Mouse (Mus musculus): ENCODE results near the gene Def8. TPM values are rescaled to one million over a fixed set of nuclear protein-coding genes. Genes with fewer than 3 reads are reported as not detected.
A peak's percentile ranks its signal among the peaks of the same experiment; 100 is the strongest.
"Not testable (repeated sequence)": the region's sequence is repeated elsewhere in the genome, so short reads cannot be mapped to it uniquely, and the experiment has no call there.

Gene Def8
- polyA plus RNA-seq, 1 experiment from 2014 or later, result 9.9 TPM

DNA sequence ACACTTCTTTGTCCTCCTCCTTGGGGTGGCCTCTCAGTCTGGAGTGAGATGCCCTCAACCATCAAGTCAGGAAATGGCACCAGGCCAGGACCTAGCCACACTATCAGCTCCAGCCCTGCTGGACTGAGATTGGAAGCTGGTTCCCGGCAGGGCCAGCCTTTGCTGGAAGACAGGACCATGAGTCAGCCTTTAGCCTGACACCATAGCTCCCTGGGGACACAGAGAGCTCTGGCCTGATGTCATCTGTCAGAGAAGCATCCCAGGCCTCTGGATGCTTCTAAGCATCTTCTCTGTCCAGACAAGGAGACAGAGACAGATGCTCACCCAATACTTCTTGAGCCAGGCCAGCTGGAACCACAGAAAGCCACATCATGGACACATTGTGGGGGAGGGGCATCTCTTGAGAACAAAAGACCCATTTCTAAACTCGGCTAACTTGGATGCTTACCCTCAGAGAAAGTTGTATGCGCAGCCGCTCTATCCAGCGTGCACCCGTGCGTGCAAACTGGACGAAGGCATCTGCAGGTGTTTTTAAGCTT, 13.2 kb upstream of the Def8 start:
- ATAC-seq (ENCODE audit: low read depth), result 0 out of 2 replicates have a peak, but pooled peaks have one; percentile 9
- Histone ChIP-seq H3K36me3 (ENCODE audit: control insufficient read depth, insufficient read depth) (no peaks in the 10 kb centered on the region), H3K27ac (ENCODE audit: low read length) (no peak overlapping the region), H3K4me2 (ENCODE audit: low read depth, low read length) (no peak overlapping the region), H3K9me3 (replicated peaks; ENCODE audit: control insufficient read depth, low read length) (no peaks in the 10 kb centered on the region), H3K4me3 (ENCODE audit: low read depth, low read length) (no peak overlapping the region), H3K4me1 (ENCODE audit: control insufficient read depth, low read depth, low read length) (peaks cover 48% of the 10 kb centered on the region), H3K9ac (ENCODE audit: low read depth, low read length) (no peak overlapping the region), H3K27me3 (ENCODE audit: control insufficient read depth, insufficient read depth, low read depth, low read length) (peaks cover 51% of the 10 kb centered on the region)
- 67% methylated on average over 8 of the region's 8 CpGs for WGBS (ENCODE audit: insufficient replicate concordance)

DNA sequence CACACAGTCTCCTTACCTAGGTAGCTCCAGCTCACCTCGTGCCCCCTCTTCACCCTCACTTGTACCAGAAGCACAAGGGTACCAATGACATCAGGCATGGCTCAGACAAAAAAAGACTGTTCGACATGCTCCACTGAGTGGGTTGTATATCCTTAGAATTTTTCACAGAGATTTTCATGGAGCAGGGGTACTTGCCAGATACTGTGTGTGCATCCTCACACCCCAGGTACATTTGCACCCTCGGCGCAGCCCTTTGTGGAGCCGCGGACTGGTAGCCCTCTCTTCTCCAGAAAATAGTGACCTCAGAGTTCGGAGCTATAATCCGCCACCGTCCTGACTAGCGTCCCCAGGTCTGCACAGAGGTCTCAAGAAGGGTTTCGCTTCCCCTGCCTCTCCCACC, 12.5 kb upstream of the Def8 start:
- H3K36me3 ChIP-seq (ENCODE audit: control insufficient read depth, insufficient read depth), result no peaks in the 10 kb centered on the region
- peaks cover 48% of the 10 kb centered on the region for H3K4me1 ChIP-seq (ENCODE audit: control insufficient read depth, low read depth, low read length)
- no peak overlapping the region for H3K9ac ChIP-seq (ENCODE audit: low read depth, low read length)
- no peaks in the 10 kb centered on the region for H3K9me3 ChIP-seq (replicated peaks; ENCODE audit: control insufficient read depth, low read length)
- no peak overlapping the region; the same call in 1 of the 2 replicates for H3K4me2 ChIP-seq (ENCODE audit: low read depth, low read length)
- H3K27ac ChIP-seq (ENCODE audit: low read length), result no peak overlapping the region
- no peak overlapping the region for H3K4me3 ChIP-seq (ENCODE audit: low read depth, low read length)
- 18% methylated on average over 11 of the region's 11 CpGs for WGBS (ENCODE audit: insufficient replicate concordance)
- H3K27me3 ChIP-seq (ENCODE audit: control insufficient read depth, insufficient read depth, low read depth, low read length), result peaks cover 51% of the 10 kb centered on the region
- no peak for ATAC-seq (ENCODE audit: low read depth)

DNA sequence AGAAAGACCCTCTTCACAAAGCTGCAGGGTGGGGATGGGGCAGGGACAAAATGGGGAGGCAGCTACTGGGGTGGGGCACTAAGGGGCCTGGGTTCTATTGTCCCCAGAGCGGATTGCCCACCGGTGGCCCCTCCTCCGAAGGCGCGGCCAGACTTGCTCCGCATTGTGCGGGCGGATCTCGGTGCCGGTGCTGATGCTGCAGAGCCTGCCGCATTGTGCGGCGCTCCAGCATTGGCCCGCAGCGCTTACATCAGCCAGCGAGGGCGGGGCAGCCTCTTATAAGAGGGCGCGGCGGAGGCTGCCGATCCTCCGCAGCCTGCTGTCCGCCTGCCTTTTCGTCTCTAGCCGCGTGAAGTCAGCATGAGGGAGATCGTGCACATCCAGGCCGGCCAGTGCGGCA, 12.1 kb upstream of the Def8 start, which contains the start of gene Tubb3:
Tubb3 (plus strand) TSS at position 179 of the 400 bp plus-strand sequence.
- WGBS (ENCODE audit: insufficient replicate concordance), result under 1% methylated on average over 29 of the region's 29 CpGs
- H3K4me1 ChIP-seq (ENCODE audit: control insufficient read depth, low read depth, low read length), result peaks cover 48% of the 10 kb centered on the region
- H3K4me3 ChIP-seq (ENCODE audit: low read depth, low read length), result peak within 1 kb of the TSS; percentile 7

DNA sequence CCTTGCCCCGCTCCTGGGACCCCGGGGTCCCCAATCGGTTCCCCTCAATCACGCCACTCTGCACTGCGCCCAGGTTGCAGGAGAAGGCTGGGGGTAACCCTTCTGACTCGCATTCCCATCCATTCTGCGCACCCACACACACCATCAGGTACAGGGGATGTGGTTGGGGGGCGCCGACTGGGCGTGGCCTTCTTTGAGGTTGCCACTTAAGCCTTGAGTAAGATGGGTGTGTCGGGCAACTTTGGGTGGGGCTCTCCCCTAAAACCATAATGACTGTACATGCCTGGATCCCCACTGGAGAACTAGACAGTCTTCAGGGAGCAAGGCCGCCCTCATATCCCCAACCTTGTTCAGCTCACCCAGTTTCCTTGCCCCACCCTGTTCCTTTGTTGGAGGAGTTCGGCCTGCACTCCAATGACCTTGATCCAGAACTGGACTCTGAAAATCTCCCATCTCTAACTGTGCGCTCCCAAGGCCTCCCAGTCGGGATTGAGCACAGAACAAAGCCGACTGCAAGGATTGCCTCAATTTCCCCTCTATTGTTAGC, 11.5 kb upstream of the Def8 start:
- H3K4me2 ChIP-seq (ENCODE audit: low read depth, low read length), result peak overlapping the region; percentile 31
- H3K4me1 ChIP-seq (ENCODE audit: control insufficient read depth, low read depth, low read length), result peaks cover 53% of the 10 kb centered on the region
- H3K27me3 ChIP-seq (ENCODE audit: control insufficient read depth, insufficient read depth, low read depth, low read length), result peaks cover 51% of the 10 kb centered on the region
- no peak overlapping the region for H3K9ac ChIP-seq (ENCODE audit: low read depth, low read length)
- no peaks in the 10 kb centered on the region for H3K9me3 ChIP-seq (replicated peaks; ENCODE audit: control insufficient read depth, low read length)
- no peak for ATAC-seq (ENCODE audit: low read depth)
- peak overlapping the region; percentile 7 for H3K4me3 ChIP-seq (ENCODE audit: low read depth, low read length)
- WGBS (ENCODE audit: insufficient replicate concordance), result 8% methylated on average over 16 of the region's 16 CpGs
- H3K36me3 ChIP-seq (ENCODE audit: control insufficient read depth, insufficient read depth), result no peaks in the 10 kb centered on the region
- H3K27ac ChIP-seq (ENCODE audit: low read length), result no peak overlapping the region

More for the DNA sequence above, 12.1 kb upstream of the Def8 start, which contains the start of gene Tubb3:
- no peaks in the 10 kb centered on the region for H3K9me3 ChIP-seq (replicated peaks; ENCODE audit: control insufficient read depth, low read length)
- H3K36me3 ChIP-seq (ENCODE audit: control insufficient read depth, insufficient read depth), result no peaks in the 10 kb centered on the region
- no peak within 1 kb of the TSS for H3K27ac ChIP-seq (ENCODE audit: low read length)
- no peak within 1 kb of the TSS for H3K9ac ChIP-seq (ENCODE audit: low read depth, low read length)
- H3K4me2 ChIP-seq (ENCODE audit: low read depth, low read length), result peak within 1 kb of the TSS; percentile 31
- ATAC-seq (ENCODE audit: low read depth), result peak; percentile 64
- peaks cover 51% of the 10 kb centered on the region for H3K27me3 ChIP-seq (ENCODE audit: control insufficient read depth, insufficient read depth, low read depth, low read length)

DNA sequence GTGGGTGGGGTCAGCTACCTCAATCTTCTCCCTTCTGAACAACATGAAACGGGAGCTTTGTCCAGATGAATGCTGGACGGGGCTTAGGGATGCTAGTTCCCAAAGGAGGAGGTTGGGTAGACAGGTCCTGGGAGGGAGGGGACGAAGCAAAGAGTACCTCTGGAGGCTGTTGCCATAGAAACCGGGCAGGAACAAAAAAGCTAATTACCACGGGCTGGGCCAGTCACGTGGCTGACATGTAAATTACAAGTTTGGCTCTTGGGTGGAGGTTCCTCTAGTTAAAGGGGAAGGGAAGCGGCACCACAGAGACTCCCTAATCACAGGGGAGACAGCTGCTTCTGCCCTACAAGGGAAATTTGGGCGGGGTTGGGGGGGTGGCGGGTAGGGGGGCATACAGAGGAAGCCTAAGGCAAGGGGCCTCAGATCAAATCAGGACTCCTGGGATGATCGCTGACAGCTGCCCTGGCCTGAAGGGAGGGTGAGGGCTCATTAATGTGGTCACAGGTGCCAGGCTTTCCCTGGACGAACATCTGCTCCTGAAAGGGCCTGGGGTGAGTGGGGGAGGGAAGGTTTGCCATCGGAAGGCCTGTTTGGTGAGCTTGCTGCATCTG, 10.7 kb upstream of the Def8 start:
- no peak overlapping the region for H3K4me2 ChIP-seq (ENCODE audit: low read depth, low read length)
- no peak for ATAC-seq (ENCODE audit: low read depth)
- H3K4me1 ChIP-seq (ENCODE audit: control insufficient read depth, low read depth, low read length), result peaks cover 50% of the 10 kb centered on the region
- no peak overlapping the region for H3K27ac ChIP-seq (ENCODE audit: low read length)
- under 1% methylated on average over 12 of the region's 12 CpGs for WGBS (ENCODE audit: insufficient replicate concordance)
- H3K27me3 ChIP-seq (ENCODE audit: control insufficient read depth, insufficient read depth, low read depth, low read length), result peaks cover 49% of the 10 kb centered on the region
- H3K36me3 ChIP-seq (ENCODE audit: control insufficient read depth, insufficient read depth), result no peaks in the 10 kb centered on the region
- no peak overlapping the region for H3K4me3 ChIP-seq (ENCODE audit: low read depth, low read length)
- H3K9ac ChIP-seq (ENCODE audit: low read depth, low read length), result no peak overlapping the region
- H3K9me3 ChIP-seq (replicated peaks; ENCODE audit: control insufficient read depth, low read length), result no peaks in the 10 kb centered on the region

DNA sequence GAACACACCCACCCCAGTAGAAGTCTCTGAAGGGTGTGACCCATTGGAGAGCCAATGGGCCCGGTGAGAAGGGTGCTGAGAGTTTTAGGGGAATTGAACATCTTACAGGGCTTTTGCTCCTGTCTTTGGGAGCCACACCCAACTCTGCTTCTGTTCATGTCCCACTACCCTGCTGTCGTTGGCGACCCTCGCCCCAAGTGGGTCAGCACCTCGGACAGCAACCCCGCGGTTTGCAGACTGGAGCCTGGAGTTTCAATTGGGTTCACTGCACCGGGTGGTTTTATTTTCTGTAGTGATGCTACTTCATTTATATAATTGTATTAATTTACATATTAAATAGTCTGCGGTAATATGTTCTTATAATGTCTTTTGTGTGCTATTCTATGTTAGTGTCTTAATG, 9.1 kb upstream of the Def8 start:
- Histone ChIP-seq H3K9me3 (replicated peaks; ENCODE audit: control insufficient read depth, low read length) (no peaks in the 10 kb centered on the region), H3K4me1 (ENCODE audit: control insufficient read depth, low read depth, low read length) (peaks cover 35% of the 10 kb centered on the region), H3K4me3 (ENCODE audit: low read depth, low read length) (no peak overlapping the region), H3K9ac (ENCODE audit: low read depth, low read length) (no peak overlapping the region), H3K27ac (ENCODE audit: low read length) (no peak overlapping the region), H3K36me3 (ENCODE audit: control insufficient read depth, insufficient read depth) (no peaks in the 10 kb centered on the region), H3K27me3 (ENCODE audit: control insufficient read depth, insufficient read depth, low read depth, low read length) (peaks cover 40% of the 10 kb centered on the region), H3K4me2 (ENCODE audit: low read depth, low read length) (no peak overlapping the region)
- ATAC-seq (ENCODE audit: low read depth), result no peak
- 8% methylated on average over 9 of the region's 9 CpGs for WGBS (ENCODE audit: insufficient replicate concordance)

DNA sequence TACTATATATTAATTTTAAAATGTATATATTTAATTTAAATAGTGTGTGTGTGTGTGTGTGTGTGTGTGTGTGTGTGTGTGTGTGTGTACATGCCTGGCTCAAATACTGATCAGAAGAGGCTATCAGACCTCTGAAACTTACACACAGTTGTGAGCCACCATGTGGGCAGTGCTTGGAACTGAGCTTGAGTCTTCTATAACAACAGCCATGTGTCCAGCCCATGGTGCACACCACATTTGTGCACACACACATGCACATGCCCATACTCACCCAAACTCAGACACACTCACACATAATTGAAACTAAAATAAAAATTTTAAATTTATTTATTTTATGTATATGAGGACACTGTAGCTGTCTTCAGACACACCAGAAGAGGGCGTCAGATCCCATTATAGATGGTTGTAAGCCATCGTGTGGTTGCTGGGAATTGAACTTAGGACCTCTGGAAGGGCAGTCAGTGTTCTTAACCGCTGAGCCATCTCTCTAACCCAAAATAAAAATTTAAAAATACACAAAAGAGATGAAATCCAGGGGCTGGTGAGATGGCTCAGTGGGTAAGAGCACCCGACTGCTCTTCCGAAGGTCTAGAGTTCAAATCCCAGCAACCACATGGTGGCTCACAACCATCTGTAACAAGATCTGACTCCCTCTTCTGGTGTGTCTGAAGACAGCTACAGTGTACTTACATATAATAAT, 8.2 kb upstream of the Def8 start:
- H3K9ac ChIP-seq (ENCODE audit: low read depth, low read length); ATAC-seq (ENCODE audit: low read depth); H3K27ac ChIP-seq (ENCODE audit: low read length); H3K4me2 ChIP-seq (ENCODE audit: low read depth, low read length); H3K9me3 ChIP-seq (replicated peaks; ENCODE audit: control insufficient read depth, low read length); H3K36me3 ChIP-seq (ENCODE audit: control insufficient read depth, insufficient read depth); H3K4me3 ChIP-seq (ENCODE audit: low read depth, low read length): not testable (repeated sequence)
- peaks cover 26% of the 10 kb centered on the region for H3K4me1 ChIP-seq (ENCODE audit: control insufficient read depth, low read depth, low read length)
- 61% methylated on average over 5 of the region's 5 CpGs for WGBS (ENCODE audit: insufficient replicate concordance)
- H3K27me3 ChIP-seq (ENCODE audit: control insufficient read depth, insufficient read depth, low read depth, low read length), result peaks cover 32% of the 10 kb centered on the region

DNA sequence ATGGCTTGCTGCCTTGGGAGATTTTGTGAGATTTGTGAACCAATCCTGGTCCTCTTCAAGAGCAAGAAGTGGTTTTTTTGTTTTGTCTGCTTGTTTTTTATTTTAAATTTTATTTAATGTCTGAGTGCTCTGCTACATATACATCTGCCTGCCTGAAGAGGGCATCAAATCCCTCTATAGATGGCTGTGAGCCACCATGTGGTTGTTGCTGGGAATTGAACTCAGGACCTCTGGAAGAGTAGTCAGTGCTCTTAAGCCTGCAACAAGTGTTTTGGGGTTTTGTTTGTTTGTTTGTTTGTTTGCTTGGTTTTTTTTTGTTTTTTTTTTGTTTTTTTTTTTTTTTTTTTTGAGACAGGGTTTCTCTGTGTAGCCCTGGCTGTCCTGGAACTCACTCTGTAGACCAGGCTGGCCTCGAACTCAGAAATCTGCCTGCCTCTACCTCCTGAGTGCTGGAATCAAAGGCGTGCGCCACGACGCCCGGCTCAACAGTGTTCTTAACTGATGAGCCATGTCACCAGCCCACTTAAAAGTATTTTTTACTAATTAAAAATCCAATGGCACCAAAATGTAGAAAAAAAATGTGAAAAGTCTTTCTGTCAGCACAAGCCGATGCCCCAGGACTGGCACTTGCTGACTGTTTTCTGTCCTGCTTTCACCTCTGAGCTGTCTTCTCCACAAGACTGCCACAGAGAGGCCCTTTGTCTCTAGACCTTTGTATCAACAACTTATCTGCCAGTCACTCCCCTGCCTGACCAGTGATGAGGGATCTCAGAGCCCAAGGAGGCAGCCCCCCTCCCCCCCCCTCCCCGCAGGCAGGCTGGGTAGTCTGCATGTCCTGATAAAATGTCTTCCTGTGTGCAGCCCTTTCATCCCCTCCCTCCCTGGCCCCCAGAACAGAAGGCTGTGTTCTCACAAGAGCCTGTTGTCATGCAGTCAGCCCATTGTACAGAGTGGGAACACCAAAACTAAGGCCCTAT, 7.1 kb upstream of the Def8 start:
- Histone ChIP-seq H3K4me2 (ENCODE audit: low read depth, low read length) (no peak overlapping the region), H3K9ac (ENCODE audit: low read depth, low read length) (peak overlapping the region; percentile 9; the same call in 1 of the 2 replicates), H3K36me3 (ENCODE audit: control insufficient read depth, insufficient read depth) (no peaks in the 10 kb centered on the region), H3K4me3 (ENCODE audit: low read depth, low read length) (no peak overlapping the region), H3K9me3 (replicated peaks; ENCODE audit: control insufficient read depth, low read length) (no peaks in the 10 kb centered on the region), H3K4me1 (ENCODE audit: control insufficient read depth, low read depth, low read length) (peaks cover 21% of the 10 kb centered on the region), H3K27ac (ENCODE audit: low read length) (0 out of 2 replicates have a peak overlapping the region, but pooled peaks have one; percentile 48), H3K27me3 (ENCODE audit: control insufficient read depth, insufficient read depth, low read depth, low read length) (peaks cover 21% of the 10 kb centered on the region)
- peak; percentile 85 for ATAC-seq (ENCODE audit: low read depth)
- 32% methylated on average over 8 of the region's 8 CpGs for WGBS (ENCODE audit: insufficient replicate concordance)

All from liver, embryonic 16.5 days (tissue).